Mouse (Mus musculus) olfactory bulb, adult 2 months (tissue): ENCODE measurements around the gene Nus1.

Experiments used
- CTCF ChIP-seq: fragments of 200-500 bp; IDR thresholded peaks from 2 replicates; pipeline ENCODE4 v1.5.1; 2012; ENCODE audit warnings: low read depth, mild to moderate bottlenecking, low read length, moderate library complexity; ENCODE audit not compliant: insufficient read depth
- POLR2A ChIP-seq: fragments of 200-500 bp; IDR thresholded peaks from 2 replicates; pipeline ENCODE4 v1.6.1; 2012; ENCODE audit warnings: mild to moderate bottlenecking, low read depth, low read length, moderate library complexity; ENCODE audit not compliant: insufficient read depth

- TF ChIP-seq POLR2A (no peak), CTCF (no peak)
These were observed 30.2 kb upstream of the Nus1 start for GRCm38 (mm10) chr10:52387192-52387591.
